8 mouse cellular contexts compared by ENCODE assay signal in the genomic region with DNA sequence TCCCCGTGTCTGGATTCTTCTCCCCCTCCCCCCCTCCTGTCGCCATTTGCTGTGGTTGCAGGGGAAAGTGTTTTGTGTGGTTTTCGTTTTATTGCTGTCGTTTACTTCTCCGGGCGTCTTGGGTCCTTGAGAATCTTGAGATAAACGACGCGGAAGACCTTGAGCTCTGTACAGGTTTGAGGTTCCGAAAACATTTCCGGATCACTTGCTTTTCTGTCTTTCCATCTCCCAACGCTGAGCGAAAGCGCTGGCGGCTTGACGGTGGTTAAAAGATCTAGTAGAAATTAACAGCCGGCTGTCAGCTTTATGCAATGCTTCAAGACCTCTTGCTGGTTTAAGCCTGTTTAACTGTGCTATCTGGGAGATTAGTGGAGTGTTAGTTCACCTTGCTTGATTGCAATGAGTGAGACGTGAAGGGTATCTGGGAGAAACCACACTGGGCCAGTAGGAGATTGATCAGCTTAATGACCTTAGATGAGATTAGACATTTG. TPM values are rescaled to one million over a fixed set of nuclear protein-coding genes. Genes with fewer than 3 reads are reported as not detected.
DNase-seq lines count a peak whose midpoint lies in the region; ATAC-seq and TF ChIP-seq lines count a peak whose summit lies in the region.

No protein-coding gene starts in this region.

- TF ChIP-seq CTCF in cerebellum, adult 2 months (IDR thresholded peaks at IDR 0.05; ENCODE audit: borderline replicate concordance, insufficient read depth, low read depth, low read length) = no peak

- H3K27ac ChIP-seq in cerebellum, adult 2 months (ENCODE audit: insufficient read depth, low read length) = peak overlapping the region; percentile 85; the same call in 1 of the 2 replicates
- peak overlapping the region; percentile 85 for H3K27ac ChIP-seq in brown adipose tissue, adult 24 weeks (replicated peaks; ENCODE audit: low read depth, low read length)
- H3K27ac ChIP-seq in midbrain, embryonic 11.5 days (ENCODE audit: low read depth, low read length) = peak overlapping the region; percentile 71; the same call in 1 of the 2 replicates

- peak overlapping the region; percentile 93 for H3K4me3 ChIP-seq in cerebellum, adult 2 months (replicated peaks; ENCODE audit: insufficient read depth, low read depth, low read length)
- H3K4me3 ChIP-seq in brown adipose tissue, adult 24 weeks (ENCODE audit: insufficient read depth, low read depth, low read length) = peak overlapping the region; percentile 100
- H3K4me3 ChIP-seq in midbrain, embryonic 11.5 days (ENCODE audit: low read depth, low read length) = peak overlapping the region; percentile 96

- H3K9me3 ChIP-seq in midbrain, embryonic 11.5 days (ENCODE audit: control insufficient read depth, low read length) = no peaks in the 10 kb centered on the region

- WGBS in cerebellum, adult 2 months = under 1% methylated on average over 18 of the region's 18 CpGs
- WGBS in midbrain, embryonic 11.5 days = under 1% methylated on average over 18 of the region's 18 CpGs

- peak; percentile 6 for ATAC-seq in midbrain, embryonic 11.5 days (ENCODE audit: low FRiP score)

- peaks cover 5% of the 10 kb centered on the region for H3K4me1 ChIP-seq in cerebellum, adult 2 months (ENCODE audit: control insufficient read depth, insufficient read depth, low read length)
- H3K4me1 ChIP-seq in brown adipose tissue, adult 24 weeks (ENCODE audit: control insufficient read depth, insufficient read depth, insufficient read length, low read length) = peaks cover 4% of the 10 kb centered on the region; the same call in 1 of the 2 replicates
- no peaks in the 10 kb centered on the region for H3K4me1 ChIP-seq in midbrain, embryonic 11.5 days (ENCODE audit: control insufficient read depth, insufficient read depth, low read length)

- intact Hi-C loops in heart, postnatal 10 days (cut with DNase I) = loop anchor here (2.0 to 5.0 kb wide), 2 partner anchors 31 to 67 kb away; a partner anchor contains a TSS
- intact Hi-C loops in left cerebral cortex, postnatal 4 days (cut with DNase I) = no loop called here

- no peaks in the 10 kb centered on the region for H3K27me3 ChIP-seq in cerebellum, adult 2 months (ENCODE audit: control insufficient read depth, insufficient read depth, low read length)
- no peaks in the 10 kb centered on the region for H3K27me3 ChIP-seq in midbrain, embryonic 11.5 days (ENCODE audit: control insufficient read depth, insufficient read depth, low read length)

- TF ChIP-seq POLR2A in cerebellum, adult 2 months (IDR thresholded peaks at IDR 0.05; ENCODE audit: borderline replicate concordance, insufficient read depth, low read length) = no peak

- DNase-seq in cerebellum, adult 2 months = peak in 1 of 2 experiments; percentile 22
- no peak for DNase-seq in cerebellum, adult 18-20 months
- peak; percentile 49 for DNase-seq in 3T3-L1 (ENCODE audit: low read depth, low spot score)
- peak; percentile 21 to 40 for DNase-seq in heart, postnatal 10 days
- DNase-seq in left cerebral cortex, postnatal 4 days = peak; percentile 6
- DNase-seq in midbrain, embryonic 11.5 days (ENCODE audit: low spot score, missing footprints) = peak; percentile 90
- no peak for DNase-seq in urinary bladder, postnatal 14 days (ENCODE audit: low spot score)

- no peaks in the 10 kb centered on the region for H3K36me3 ChIP-seq in midbrain, embryonic 11.5 days (ENCODE audit: control insufficient read depth, insufficient read depth, low read length)

- peak overlapping the region; percentile 60 for H3K4me2 ChIP-seq in midbrain, embryonic 11.5 days

- peak overlapping the region; percentile 99 for H3K9ac ChIP-seq in midbrain, embryonic 11.5 days (ENCODE audit: low read length)

RNA-seq across cellular contexts. Expression of a gene that starts 0.6 kb away (rescaled TPM):
- polyA plus RNA-seq in cerebellum, adult 2 months (2012; rRNA removed) = 16.8 and 17.4 TPM in 2 replicates
- 7.2 and 9.4 TPM in 2 replicates for polyA plus RNA-seq in brown adipose tissue, adult 24 weeks (2012; ENCODE audit: insufficient read depth, insufficient read length, missing spikeins)
- 10 to 100 TPM; 20.8 to 24.4 TPM for total RNA-seq in heart, postnatal 10 days (2021)
- 10 to 100 TPM; 44.6 to 45.1 TPM for total RNA-seq in left cerebral cortex, postnatal 4 days (2021)
- 39.1 and 45.0 TPM in 2 replicates for polyA plus RNA-seq in midbrain, embryonic 11.5 days (2014; fragmentation: Nextera tagmentation; extraction: Ambion mirVana)

RNA-seq across cellular contexts. Expression of a gene that starts 31.2 kb away (rescaled TPM):
- polyA plus RNA-seq in cerebellum, adult 2 months (2012; rRNA removed) = 19.0 and 19.2 TPM in 2 replicates
- 7.5 and 10.5 TPM in 2 replicates for polyA plus RNA-seq in brown adipose tissue, adult 24 weeks (2012; ENCODE audit: insufficient read depth, insufficient read length, missing spikeins)
- 10 to 100 TPM; 14.5 to 18.2 TPM for total RNA-seq in heart, postnatal 10 days (2021)
- 10 to 100 TPM; 34.9 to 35.7 TPM for total RNA-seq in left cerebral cortex, postnatal 4 days (2021)
- 113 and 122 TPM in 2 replicates for polyA plus RNA-seq in midbrain, embryonic 11.5 days (2014; fragmentation: Nextera tagmentation; extraction: Ambion mirVana)

RNA-seq across cellular contexts. Expression of a gene that starts 32.5 kb away (rescaled TPM):
- polyA plus RNA-seq in cerebellum, adult 2 months (2012; rRNA removed) = not detected in 2 replicates
- polyA plus RNA-seq in brown adipose tissue, adult 24 weeks (2012; ENCODE audit: insufficient read depth, insufficient read length, missing spikeins) = not detected in 2 replicates
- total RNA-seq in heart, postnatal 10 days (2021) = not detected
- total RNA-seq in left cerebral cortex, postnatal 4 days (2021) = not detected
- polyA plus RNA-seq in midbrain, embryonic 11.5 days (2014; fragmentation: Nextera tagmentation; extraction: Ambion mirVana) = not detected in 2 replicates

Comparison
In these comparisons a context has a peak if more than half of its experiments do, and no peak if none do; other contexts are left out.
1. DNase-seq: peak in 3T3-L1 (single experiment), heart, postnatal 10 days (2 of 2), left cerebral cortex, postnatal 4 days (single experiment) and midbrain, embryonic 11.5 days (single experiment); none in cerebellum, adult 18-20 months (0 of 2) and urinary bladder, postnatal 14 days (single experiment).
2. Peak in every context shown above with its lines, with median percentiles within 50 percentile points of each other: H3K27ac ChIP-seq and H3K4me3 ChIP-seq.